Mouse (Mus musculus) CH12.LX (cell line): ENCODE data around the gene Cyp8b1.

Experiments used
- CTCF ChIP-seq, 2 experiments: IDR thresholded peaks in 1 of 2; conservative IDR thresholded peaks in 1 of 2; 2 replicates each; pipeline ENCODE4 v1.5.1; 2011 to 2012; ENCODE audit warnings: low read depth in 2 of 2, low read length in 2 of 2, improper control_type of control experiment in 1 of 2, inconsistent platforms in 1 of 2, mild to moderate bottlenecking in 1 of 2, moderate library complexity in 1 of 2
- KAT2A ChIP-seq: IDR thresholded peaks from 2 replicates; pipeline ENCODE4 v1.6.1; 2012; ENCODE audit warnings: low read length, improper control_type of control experiment, inconsistent platforms; ENCODE audit not compliant: insufficient replicate concordance

DNA sequence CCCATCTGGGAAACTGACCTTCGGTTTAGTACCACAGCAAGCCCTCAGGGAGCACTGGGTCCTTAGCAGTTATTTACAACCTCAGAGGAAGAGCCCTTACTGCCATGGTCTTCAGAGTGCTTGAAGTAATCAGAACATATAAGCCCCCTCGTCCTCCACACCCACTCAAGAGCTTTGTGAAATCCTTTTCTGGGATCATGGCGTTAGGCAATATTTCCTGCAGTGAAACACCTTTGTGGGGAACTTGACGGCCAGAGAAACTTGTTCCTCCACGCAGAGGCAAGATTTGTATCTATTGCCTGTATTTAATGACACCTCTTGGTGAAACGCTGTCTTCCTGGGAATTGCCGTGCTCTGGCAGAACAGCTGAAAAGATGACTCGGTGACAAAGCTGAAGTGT lies 9.9 kb upstream of the Cyp8b1 start:
- TF ChIP-seq KAT2A, result no peak
- TF ChIP-seq CTCF (conservative IDR thresholded peaks at IDR 0.05 in 1 of 2, IDR thresholded peaks at IDR 0.05 in 1 of 2; ENCODE audit: low read depth in 2 of 2, low read length in 2 of 2), result no peak
